Mouse (Mus musculus) mouse trophoblast stem cell (cell line): ENCODE measurements around the gene Emg1.
"Not testable (repeated sequence)": the region's sequence is repeated elsewhere in the genome, so short reads cannot be mapped to it uniquely, and the experiment has no call there.

Experiments
- in situ Hi-C, 2 experiments: fragments of 300-500 bp; cut with MseI, MboI; formaldehyde crosslinking; loops; 2 replicates in 1 of 2; 3 replicates in 1 of 2; pipeline ENCODE4 v1.15.1; 2025

Emg1 gene

DNA sequence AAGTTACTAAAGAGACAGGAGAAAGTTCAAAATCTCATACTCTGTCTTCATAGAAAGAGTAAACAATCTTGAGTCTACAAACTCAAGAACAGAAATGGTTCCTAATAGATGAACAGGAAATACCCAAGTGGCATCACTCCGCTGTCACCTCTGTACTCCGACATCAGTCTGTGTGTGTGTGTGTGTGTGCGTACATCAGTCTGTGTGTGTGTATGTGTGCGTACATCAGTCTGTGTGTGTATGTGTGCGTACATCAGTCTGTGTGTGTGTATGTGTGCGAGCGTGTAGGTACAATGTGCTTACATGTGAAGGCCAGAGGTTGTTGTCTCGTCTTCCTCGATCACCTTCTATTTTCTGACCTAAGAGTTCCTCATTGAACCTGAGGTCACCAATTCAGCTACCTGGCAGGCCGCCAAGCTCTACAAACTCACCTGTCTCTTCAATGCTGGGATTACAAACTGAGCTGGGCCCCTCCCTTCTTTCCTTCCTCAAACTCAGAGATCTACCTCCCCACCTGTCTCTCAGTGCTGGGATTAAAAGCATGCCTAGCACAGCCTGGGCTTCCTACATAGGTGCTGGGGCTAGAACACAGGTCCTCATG is 3.6 kb downstream of the Emg1 start:
- in situ Hi-C loops: no loop called here

- in situ Hi-C loops: no loop called here
These were observed 5.8 kb downstream of the Emg1 start for GRCm38 (mm10) chr6:124706061-124706627.

- in situ Hi-C loops: no loop called here
These were observed 7.6 kb downstream of the Emg1 start for GRCm38 (mm10) chr6:124704417-124704816.

GRCm38 (mm10) chr6:124703789-124704188 is 8.2 kb downstream of the Emg1 start:
- in situ Hi-C loops: no loop called here

DNA sequence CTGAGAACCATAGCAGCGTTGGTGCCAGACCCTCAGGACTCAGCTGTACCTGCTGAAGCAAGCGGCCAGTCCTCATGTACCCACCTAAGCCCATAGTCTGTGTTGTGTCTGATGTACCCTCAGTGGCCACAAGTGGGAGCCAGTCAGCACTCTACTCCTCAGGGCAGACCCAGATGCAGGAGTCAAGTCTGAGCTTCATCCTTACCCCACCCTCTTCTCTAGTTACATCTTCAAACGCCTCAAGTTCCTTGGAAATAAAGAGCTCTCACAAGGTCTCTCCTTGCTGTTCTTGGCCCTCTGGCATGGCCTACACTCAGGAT is 9.2 kb downstream of the Emg1 start:
- in situ Hi-C loops: no loop called here

DNA sequence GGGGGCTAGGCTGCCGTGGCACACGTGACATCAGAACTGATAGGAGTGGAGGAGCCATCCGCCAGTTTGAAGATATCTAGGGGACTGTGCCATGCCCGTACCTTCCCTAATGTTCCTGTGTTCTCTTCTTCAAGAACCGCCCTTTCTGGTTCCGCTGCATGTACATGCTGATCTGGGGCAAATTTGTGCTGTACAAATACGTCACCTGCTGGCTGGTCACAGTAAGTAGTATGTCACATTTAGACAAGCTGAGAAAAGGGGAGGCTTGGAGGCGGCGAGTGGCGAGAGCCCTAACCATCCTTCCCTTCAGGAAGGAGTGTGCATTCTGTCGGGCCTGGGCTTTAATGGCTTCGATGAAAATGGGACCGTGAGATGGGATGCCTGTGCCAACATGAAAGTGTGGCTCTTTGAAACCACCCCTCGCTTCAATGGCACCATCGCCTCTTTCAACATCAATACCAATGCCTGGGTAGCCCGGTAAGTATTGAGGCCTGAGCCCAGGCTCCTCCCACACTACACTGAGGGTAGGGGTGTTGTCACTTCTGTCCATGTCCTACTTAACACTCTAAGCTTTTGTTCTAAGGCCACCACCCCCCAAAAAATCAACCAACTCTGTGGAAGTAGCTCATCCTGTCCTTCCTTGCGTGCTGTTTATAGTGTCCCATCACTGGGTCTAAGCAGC is 9.7 kb downstream of the Emg1 start:
- in situ Hi-C loops: no loop called here

DNA sequence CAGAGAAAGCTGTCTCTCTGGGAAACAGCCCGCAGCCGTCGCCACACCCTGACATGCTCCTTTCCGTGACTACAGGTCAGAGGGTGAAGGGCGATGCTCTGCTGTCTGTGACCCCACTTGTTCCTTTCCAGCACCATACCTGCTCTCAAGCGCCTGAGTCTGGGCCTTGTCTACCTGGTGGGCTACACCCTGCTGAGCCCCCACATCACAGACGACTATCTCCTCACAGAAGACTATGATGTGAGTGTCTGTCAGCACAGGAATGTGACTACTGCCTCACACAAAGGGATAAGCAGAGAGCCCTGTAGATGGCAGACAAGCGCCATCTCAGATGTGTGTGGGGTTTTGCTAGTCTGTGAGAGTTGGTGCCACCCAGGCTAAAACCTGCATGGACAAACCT is 10.6 kb downstream of the Emg1 start:
- in situ Hi-C loops: no loop called here

DNA sequence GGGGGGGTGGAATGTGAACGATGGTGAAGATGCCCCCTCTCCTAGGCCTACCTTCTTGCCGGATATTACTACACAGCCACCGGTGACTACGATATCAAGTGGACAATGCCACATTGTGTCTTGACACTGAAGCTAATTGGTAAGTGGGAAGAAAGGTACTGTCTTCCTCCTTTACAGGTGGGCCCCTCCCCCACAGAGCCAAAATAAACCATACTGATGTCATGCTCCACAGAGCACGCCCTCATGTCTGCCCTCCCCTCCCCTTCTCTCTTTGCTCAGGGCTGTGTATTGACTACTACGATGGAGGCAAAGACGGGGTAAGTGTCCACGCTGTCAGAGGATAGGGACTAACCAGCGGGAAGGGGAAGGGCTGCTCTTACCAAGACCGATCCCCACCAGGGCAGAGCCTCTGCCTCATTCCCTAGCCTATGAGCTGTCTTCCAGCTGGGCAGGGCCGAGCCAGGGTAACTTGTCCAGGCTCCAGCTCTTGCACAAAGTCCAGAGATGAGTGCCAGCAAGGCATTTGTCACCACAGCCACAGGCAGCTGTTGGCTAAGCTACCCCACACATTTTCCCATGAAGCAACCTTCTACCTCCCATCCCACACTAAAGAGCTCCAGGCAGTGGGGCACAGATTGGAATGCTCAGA is 11.9 kb downstream of the Emg1 start:
- in situ Hi-C loops: no loop called here

DNA sequence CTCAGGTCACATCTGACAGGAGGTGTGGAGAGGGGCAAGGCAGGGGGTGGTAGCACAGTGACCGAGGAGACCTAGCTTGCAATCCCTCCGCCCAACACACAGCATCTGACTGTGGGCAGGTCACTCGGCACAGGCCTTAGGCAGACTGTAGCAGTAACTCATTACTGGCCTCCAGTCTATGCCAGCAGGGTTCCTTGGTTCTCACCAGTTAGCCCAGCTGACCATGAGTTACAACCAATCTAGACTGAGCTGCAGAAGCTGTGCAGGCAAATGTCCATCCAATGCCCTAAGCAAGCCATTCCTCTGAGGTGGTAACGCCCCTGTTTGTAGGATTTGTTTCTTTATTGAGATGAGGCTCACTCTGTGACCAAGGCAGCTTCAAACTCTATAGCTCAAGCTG is 12.6 kb downstream of the Emg1 start:
- in situ Hi-C loops: no loop called here

DNA sequence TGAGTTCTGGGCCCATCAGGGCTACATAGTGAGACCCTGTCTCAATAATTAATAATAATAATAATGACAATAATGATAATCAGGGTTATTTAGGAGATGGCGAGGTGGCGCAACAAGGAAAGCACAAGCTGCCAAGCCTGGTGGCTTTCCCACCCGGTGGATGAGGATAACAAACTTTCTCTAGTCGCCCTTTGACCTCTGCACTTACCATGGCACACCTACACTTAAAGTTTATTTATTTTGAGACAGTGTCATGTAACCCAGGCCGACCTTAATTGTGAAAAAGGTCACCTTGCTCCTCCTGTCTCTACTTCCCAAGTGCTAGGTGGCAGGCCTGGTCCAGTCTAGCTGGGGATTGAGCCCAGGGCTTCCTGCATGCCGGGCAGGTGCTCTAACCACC is 13.2 kb downstream of the Emg1 start:
- in situ Hi-C loops: no loop called here

GRCm38 (mm10) chr6:124696441-124697150 is 15.4 kb downstream of the Emg1 start:
- in situ Hi-C loops: no loop called here

DNA sequence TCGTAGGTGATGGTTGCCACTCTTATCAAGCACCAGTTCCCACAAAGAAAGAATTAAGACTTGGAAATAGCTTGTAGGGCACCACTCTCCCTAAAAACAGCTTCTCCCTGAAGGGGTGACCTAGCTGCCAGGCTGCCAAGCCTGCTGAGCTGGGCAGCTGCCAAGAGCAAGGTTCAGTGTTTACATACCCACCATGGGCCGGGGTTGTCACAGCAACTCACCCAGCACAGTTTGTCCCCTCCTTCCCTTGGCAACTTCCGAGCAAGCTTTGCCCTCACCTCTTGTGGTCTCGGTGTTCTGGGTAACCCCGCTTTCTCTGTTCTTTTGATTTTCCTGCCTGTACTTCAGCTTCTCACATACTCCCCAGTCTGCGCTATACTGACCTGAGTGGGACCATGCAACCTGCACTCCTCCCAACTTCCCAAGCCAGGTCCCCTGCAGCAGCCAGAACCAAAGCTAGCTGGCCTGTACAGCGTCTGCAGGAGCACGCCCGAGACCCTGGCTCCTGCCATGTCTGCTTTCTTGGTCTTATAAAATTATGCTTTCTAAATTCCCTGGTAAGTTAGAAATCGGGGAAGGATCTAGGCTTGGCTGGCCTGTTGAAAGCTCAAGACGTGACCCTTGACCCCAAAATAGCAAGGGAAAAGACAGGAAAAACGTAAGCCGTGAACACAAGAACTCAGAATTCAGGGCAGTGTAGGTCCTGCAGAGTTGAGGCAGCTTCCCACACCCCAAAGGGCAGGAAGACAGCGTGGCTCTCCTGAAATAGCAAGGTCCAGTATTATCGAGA is 17.6 kb downstream of the Emg1 start:
- in situ Hi-C loops: no loop called here

GRCm38 (mm10) chr6:124693243-124693981 is 18.6 kb downstream of the Emg1 start:
- in situ Hi-C loops: no loop called here

- in situ Hi-C loops: no loop called here
These were observed 21.5 kb downstream of the Emg1 start for GRCm38 (mm10) chr6:124690517-124690916.

- in situ Hi-C loops: no loop called here
These were observed 23.0 kb downstream of the Emg1 start for GRCm38 (mm10) chr6:124689011-124689410.

DNA sequence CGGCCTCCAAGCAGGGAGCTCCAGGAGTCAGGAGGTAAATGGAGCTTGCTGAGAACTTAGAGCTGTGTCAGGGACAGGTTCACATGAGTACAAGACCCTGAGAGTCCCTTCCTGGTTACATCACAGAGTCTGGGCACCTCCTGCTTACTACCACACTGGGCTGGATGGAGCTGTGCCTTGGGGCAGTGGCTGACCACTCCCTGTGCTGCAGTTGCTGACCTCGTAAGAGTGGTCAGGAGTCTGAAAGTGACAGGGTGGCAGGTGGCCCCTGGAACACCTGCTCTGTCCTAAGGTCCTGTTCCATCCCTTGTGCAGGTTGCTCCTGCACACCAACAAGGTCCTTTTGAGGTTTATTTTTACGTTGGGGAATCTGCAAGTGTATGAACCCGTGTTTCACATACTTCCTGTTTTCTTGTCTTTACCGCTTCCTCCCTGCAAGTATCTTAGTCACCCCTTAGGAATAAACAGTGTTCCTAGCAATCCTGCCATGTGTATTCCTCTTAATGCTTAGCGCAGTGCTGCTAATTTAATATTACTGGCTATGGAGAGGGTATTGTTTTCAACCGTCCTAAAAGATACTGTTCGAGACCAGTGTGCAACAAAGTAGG is 23.7 kb downstream of the Emg1 start:
- in situ Hi-C loops: no loop called here

DNA sequence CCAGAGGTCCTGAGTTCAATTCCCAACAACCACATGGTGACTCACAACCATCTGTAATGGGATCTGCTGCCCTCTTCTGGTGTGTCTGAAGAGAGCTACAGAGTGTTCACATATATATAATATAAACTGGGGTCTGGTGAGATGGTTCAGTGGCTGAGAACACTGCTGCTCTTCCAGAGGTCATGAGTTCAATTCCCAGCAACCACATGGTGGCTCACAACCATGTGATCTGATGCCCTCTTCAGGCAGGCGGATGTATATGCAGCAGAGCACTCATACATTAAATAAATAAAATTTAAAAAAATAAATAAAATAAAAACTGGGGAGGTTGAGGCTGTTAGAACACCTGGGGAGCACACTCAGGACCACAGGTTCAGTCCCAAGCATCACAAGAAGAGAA is 25.3 kb downstream of the Emg1 start:
- in situ Hi-C loops: not testable (repeated sequence)

DNA sequence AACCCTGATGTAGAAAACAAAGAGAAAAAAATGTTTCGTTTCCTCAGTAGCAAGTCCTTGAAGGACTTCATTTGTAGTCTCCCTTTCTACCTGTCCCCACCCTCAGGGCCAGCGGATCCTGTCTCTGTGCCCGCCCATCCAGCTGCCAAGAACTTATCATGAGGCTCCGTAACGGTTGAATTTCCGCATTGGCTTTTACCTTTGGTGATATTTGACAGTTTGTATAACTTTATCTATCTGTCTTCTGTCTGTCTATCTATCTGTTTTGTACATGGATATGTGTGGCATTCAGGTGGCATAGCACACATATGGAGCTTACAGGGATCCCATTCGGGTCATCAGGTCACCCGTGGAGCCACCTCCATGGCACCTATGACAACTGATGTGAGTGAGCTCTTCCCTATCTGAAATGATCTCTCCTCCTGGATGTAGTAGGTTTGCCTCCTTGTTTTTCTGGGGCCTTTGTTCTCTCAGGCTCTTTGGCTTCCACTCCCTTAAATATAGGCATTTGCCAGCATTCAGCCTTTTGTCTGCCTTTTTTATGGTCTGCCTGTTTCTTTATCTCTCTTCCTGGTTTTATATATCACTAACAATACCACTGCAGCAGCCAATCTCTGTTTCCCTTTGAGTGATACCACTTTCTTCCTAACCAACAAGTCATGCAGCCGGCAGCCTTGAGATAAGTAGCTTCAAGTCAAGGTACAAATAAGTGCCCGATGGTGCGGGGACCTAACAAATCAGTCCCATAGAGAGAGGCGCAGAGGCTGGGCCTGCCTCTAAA is 26.2 kb downstream of the Emg1 start:
- in situ Hi-C loops: no loop called here

GRCm38 (mm10) chr6:124683591-124684417 is 28.2 kb downstream of the Emg1 start:
- in situ Hi-C loops: no loop called here
